Mouse (Mus musculus): ENCODE results near the gene Hoxd8.

Gene Hoxd8

DNA sequence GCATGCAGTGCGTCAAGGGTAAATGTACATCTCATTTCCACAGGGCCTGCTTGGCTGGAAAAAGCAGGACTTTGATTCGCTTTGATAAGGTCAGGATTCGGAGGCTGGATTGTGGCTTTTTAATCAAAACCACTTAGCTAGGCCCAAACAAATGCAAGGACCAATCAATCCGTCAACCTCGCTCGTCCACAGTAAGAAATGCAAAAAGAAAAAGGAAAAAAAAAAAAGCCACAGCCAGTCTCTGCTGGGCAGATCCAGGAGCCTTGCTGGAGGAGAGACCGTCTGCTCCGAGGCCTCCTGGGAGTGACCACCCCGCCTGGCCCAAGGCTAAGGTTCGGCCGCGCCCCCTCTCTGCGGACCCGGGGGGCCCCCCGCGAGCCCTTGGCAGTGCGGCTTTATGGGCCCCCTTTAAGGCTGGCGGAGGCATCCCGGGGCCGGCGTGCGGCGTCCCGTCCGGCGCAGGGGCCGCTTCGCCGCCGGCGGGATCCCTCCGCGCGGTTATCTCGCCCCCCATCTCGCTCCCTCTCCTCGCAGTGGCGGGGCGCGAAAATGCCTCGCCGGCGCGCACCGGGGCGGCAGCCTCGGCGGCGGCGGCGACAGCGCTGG lies at the start of gene Hoxd8:
Gene Hoxd8, plus strand, starts transcription at position 223 of the 606 bp plus-strand sequence.
- no peak for ATAC-seq (ENCODE audit: insufficient number of reproducible peaks, low FRiP score, low TSS enrichment)

DNA sequence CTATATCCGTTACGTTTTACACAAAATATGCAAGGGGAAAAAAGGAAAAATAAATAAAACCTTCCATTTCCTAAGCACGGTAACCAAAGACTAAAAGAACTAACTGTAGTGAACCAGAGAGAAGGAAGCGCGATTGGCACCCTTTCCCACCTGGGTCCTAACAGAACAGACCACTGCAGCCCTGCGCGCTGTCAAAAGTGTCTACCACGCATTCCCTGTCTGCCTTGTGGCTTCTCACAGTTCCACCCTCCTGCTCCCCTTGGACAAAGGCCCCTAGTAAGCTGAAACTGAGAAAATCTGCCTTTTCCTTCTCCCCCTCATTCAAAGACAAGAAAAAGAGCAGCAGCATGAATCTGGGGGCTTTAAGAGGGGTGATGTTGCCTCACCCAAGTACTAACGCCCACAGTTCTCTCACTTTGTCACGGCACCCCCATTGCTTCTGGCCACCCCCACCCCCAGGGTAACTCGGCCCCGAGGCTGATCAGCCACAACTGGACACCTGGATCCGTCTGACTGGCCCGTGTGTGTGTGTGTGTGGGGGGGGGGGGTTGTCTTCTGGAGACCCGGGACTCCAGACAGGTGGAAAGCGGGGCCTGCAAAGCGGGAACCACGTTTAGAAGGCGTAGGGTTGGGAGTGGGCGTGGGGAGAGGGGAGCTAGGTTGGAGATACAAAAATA lies 49.5 kb upstream of the Hoxd8 start:
- ATAC-seq (ENCODE audit: insufficient number of reproducible peaks, low FRiP score, low TSS enrichment): no peak

DNA sequence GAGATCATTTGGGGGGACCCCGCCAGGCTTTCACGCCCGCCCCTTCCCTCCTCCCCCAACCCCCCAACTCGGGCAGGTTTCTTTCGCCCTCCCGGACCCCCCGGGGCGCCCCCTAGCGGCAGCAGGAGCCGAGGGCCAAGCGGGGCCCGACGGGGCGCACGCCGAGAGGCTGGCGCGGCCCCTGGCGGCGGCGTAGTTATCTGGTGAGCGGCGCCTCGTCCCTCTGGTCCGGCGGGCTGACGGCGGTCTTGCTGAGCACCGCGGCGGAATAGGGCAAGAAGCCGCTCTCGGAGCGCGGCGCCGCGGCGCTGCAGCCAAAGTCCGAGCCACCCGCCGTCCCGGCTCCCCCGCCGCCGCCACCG lies 49.0 kb upstream of the Hoxd8 start:
- no peak for ATAC-seq (ENCODE audit: insufficient number of reproducible peaks, low FRiP score, low TSS enrichment)

DNA sequence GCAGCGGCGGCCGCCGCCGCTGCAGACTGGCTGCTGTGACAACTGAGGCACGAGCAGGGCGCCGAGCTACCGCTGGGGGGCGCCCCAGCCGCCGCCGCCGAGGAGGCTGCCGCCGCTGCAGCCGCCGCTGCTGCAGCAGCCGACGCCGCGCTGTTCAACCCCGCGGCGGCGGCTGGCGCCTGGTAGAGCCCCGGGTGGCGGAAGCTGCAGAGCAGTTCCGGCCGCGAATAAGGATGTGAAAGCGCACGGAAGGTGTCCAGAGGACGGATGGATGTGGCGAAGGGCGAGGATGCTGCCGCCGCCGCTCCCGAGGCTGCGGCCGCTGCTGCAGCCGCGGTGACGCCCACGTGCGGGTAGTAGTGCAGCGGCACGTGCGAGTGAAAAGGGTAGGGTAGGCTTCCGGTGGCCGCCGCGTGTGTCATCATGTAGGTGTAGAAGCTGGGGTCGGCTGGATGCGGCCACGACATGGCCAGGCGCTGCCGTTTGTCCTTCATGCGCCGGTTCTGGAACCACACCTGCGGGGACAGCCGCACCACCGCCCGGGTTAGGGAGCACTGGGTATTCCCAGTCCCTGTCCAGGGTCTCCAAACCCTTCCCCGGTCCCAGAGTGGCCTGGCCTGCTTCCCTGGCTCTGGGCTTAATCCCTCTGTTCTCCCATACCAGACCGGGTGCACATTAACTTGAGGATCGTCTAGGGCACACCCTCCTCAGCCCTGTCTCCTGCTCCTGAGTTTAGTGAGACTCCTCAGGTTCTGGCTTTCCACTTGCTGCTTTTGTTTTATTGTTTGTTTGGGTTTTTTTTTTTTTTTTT lies 48.4 kb upstream of the Hoxd8 start:
- ATAC-seq (ENCODE audit: insufficient number of reproducible peaks, low FRiP score, low TSS enrichment): no peak

DNA sequence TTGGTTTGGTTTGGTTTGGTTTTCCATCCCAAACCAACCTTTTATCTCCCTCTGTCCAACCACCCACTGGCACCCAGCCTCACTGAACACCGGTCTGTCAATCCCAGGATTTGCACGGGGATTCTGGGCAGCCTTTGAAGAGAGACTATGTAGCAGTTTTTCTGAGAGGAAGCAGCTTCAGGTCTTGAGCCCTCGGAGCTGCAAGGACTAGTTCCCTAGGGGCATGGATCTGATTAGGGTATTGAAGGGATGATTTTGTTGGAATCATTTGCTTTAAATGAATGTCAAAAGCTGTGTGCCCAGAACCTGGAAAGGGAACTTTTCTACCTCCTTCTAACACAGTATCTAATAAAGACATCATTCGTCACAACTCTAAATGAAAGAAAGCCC lies 47.8 kb upstream of the Hoxd8 start:
- no peak for ATAC-seq (ENCODE audit: insufficient number of reproducible peaks, low FRiP score, low TSS enrichment)

DNA sequence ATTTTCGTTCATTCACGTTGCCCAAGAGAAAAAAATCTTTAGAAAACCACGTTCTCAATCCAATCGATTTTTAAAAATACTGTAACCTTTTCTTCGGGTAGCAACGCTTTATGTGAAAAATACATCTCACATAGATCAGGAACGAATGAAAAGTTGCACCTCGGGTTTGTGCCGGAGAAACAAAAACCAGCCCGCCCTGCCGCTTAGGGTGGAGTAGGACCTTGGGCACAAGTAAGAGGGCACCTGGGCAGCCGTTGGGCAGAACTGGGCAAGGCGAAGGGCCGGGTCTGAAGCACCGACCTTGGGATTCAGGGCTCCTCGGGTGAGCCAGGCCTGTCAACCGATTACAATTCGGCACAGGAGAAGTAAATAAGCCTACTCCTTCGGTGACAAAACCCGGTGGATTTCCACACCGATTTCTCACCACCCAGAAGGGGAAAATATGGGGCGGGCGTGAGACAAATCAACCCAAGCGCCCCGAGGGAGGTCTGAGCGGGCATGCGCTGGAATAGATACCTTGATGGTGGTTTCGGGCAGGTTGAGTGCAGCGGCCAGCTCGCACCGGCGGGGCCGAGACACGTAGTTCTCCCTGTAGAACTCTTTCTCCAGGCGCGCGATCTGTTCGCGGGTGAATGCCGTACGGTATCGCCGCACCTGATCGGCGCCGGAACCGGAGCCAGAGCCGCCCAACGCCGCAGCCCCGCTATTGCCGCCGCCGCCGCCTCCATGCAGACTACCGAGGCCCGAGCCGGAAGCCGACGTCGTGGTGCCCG lies 47.0 kb upstream of the Hoxd8 start:
- no peak for ATAC-seq (ENCODE audit: insufficient number of reproducible peaks, low FRiP score, low TSS enrichment)

DNA sequence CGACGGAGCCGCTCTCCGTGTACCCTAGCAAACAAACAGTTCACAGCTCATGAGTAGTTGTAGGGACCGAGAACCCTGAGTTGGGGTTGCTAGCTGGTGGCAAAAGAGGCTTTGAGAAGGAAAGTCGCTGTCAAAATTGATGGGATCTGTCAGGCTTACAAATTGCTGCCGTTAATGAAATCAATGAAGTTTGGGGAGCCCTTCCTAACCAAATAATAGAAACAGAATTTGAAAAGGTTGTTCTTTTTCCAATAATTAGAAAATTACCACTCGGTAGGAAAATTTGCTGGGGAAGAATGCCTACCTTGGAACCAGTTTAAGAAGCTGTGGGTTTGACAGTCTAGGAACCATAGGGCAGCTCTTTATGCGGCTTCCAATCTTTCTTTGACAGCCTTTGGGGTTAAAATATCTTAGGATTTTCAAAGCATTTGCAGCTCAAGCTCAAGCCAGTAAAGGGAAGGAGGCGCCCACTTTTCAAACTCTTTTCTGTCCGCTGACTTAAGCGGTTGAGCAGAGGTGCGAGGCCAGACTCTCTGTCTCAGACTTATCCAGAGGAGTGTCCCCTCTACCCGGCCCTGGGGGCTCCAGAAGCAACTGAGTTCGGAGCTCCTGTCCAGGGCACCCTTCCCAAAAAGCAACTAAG lies 46.3 kb upstream of the Hoxd8 start:
- no peak for ATAC-seq (ENCODE audit: insufficient number of reproducible peaks, low FRiP score, low TSS enrichment)

DNA sequence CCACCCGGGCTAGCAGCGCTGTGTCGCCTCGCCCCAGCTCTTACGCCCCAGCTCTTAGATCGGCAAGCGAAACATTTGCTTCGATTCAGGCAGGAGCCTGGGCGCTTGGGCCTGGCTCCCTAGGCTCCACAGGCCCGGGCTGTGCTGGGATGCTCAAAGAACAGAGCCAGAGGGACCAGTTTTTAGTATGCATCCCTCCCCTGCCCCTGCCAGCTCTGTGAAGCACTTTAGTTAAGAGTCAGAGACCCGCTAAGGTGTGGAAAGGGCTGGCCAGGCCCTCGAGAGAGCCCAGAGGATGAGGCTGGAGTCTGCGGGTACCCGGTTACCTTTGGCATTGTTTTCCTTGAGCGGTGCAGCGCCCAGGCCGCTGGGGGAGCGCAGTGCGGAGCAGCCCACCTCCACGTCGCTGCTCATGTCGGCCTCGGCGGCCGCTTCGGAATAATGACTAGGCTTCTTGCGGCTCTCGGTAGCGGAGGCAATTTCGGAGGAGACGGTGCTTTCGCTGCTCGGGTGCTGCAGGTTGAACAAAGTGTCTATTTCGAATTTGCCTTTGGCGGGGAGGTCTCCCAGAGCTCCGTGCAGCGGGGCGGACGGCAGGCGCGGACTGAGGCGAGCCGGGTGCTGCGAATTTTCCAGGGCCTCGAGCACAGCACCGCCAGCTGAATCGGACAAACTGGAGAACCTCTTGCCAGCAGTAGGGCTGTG lies 45.6 kb upstream of the Hoxd8 start:
- no peak for ATAC-seq (ENCODE audit: insufficient number of reproducible peaks, low FRiP score, low TSS enrichment)

DNA sequence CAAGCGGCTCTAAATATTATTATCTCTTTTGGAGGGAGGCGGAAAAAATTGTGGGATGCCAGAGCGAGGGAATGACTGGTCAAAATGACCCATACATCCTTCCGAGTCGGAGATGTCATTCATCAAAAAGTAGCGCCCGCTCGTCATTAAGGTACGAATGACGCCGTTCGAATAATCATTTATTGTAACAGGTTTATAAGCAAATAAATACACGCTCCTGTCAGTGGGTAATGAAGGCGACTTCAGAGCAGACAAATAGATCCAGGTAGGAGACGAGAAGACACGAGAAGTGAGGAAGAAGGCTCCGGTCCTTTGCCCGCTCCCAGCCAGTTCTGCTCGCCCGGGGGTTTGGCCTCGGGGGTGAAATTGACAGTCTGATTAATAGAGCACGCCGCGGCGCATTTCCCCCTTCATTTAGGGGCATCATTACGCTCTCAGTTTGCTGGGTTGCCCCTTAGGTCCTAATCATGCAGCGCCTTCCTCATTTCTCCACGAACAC lies 44.9 kb upstream of the Hoxd8 start, which contains the start of gene Evx2:
Gene Evx2, minus strand, starts transcription at position 51 of the 499 bp plus-strand sequence.
- no peak for ATAC-seq (ENCODE audit: insufficient number of reproducible peaks, low FRiP score, low TSS enrichment)

DNA sequence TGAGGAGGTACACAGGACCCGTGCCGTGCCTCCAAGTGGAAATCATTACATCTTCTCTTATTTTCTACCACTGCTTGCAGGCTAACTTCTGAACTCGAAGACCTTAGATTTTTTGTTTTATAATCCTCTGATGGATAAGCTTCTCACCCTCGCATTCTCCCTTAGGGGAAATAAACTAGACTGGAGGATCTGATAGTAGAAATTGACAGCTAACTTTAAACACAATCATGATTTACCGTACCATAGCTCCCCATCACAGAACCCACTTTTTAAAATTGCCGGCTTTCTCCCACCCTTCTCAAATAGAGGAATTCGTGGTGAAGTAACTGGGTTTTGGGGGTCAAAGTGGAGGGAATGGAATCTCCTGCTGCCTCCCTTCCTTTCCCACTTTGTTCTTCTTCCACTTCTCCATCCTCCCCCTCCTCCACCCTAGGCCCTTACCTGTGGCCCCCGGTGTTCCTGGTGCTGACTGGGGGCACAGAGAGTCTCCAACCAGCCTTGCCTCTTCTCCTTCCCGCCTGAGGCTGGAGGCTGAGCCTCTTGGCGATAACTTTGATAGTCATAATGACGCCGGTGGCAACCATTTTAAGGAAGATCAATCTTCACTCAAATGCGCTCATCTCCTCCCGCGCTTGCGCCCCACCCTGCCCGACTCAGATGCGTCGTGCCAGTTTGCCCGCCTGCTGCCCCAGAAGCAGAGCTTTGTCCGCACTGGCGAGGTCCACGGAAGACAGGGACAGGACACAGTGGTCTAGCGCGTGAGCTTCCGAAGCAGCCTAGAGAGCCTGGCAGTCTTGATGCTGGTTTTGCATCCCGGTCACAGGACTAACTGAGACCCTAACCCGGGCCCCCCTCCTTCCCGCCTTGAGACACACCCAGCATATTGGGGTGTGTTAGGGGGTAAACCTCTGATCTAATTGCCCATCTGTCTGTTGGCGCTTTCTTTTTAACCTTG lies 43.7 kb upstream of the Hoxd8 start:
- no peak for ATAC-seq (ENCODE audit: insufficient number of reproducible peaks, low FRiP score, low TSS enrichment)

DNA sequence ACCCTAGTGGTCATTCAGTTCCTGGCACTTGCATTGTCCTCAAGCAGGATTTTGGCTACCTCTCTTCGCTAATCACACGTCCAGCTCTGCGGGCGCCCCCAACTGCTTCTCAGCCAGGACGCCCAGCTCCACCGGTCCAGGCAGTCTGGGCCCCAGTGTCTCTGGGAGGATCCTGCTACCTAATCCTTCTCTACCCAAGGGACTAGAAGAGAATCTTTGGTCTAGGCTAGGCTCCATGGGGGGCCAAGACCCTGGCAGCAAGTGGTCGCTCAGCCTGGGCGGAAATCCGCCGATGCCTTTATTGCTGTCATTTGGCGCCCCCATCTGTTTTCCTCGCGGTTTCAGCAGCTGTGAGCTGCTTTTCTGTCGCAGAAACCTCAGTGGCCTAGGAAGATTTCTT lies 42.7 kb upstream of the Hoxd8 start:
- no peak for ATAC-seq (ENCODE audit: insufficient number of reproducible peaks, low FRiP score, low TSS enrichment)

DNA sequence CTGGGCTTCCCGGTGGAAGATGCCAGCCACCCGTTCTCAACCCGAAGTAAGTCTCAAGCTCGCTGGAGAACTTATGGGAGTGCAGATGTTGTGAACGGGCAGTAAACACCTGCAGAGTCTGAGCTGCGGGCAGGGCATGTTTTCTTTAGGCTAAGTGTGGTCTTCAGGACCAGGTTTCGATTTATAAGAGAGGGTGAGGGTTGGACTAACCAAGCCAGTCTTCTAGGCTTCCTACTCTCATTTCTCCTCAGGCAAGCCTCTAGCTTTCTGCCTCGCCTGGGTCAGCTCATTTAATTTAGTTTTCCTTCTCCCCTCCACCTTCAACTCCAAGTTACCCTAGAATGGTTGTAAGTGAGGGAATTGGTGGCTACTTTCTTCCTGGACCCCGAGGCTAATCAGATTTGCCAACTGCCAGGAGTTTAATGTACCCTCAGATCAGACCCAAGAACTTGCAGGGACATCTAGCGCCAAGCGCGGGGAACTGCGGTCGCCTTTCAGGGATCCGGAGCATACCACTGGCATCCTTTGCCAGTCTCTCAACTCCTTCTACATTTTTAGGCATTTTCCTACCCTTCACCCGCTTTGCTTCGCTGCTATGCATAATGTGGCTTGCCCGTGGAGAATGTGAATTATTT lies 41.0 kb upstream of the Hoxd8 start:
- ATAC-seq (ENCODE audit: insufficient number of reproducible peaks, low FRiP score, low TSS enrichment): no peak

DNA sequence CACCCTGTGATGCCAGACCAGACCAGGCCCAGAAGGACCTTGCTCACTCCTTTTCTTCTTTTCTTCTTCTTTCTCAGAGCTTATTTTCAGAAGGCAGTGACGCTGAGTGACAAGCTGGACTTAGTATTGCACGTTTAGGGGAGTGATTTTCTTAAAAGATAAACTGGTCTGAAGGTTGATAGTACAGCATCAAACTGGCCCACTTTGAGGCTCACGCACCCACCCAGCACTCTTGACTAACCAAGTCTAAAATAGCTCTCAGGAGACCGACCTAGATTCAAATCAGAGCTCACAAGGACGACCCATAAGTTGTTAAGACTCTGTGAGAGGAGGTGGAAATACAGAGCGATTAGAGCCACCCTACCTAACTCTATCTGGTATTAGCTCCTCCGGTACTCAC lies 38.0 kb upstream of the Hoxd8 start:
- ATAC-seq (ENCODE audit: insufficient number of reproducible peaks, low FRiP score, low TSS enrichment): no peak

DNA sequence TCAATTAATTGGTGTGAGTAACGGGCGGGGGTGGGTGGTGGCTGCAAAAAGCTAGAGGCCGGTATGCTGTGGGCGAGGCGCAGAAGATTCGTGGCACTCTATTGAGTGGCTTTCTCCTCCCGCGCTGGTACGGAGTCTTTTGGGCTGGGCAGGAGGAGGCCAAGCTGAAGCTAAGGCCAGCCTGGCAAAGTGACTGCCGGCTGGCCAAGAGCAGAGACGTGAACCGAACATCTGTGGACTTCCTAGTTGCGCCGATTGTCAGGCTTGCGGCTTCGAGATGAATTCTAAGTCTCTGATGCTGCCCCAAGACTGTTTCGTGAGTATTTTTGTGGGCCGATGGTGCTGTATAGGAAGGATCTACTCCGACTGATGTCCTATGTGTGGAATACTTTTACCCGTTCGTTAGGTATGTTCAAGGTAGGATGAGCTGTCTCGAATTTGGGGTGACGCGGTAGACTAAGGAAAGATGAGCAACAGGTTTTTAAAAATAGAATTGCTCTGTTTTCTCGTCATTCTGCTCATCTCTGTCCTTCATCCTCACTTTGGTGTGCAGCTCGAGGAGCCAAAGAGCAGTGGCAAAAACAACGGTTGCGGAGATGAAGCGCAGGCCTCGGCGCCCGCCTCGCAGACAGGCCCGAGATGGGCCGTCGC lies 37.1 kb upstream of the Hoxd8 start:
- ATAC-seq (ENCODE audit: insufficient number of reproducible peaks, low FRiP score, low TSS enrichment): no peak

DNA sequence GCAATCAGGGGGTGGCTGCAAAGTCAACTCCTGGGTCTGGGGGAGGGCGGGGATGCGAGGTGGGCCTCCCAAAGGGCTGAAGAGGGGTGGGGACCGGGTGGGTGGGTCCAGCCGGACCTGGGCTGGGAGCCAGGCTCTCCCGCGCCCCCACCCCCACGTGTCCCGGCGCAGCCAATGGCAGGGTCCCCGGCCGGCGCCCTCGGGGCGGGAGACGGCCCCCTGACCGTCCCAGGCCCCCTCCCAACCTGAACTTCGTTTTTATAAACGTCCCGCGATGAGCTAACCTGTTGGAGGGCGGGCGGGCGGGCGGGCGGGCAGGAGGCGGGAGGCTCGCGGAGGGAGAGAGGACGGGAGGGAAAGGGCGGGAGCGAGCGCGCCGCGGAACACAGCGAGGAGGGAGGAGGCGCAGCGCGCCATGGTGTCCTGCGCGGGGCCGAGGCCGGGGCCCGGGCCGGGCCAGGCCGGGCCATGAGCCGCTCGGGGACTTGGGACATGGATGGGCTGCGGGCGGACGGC lies 36.5 kb upstream of the Hoxd8 start, which contains the start of gene Hoxd13:
Gene Hoxd13, plus strand, starts transcription at position 469 of the 516 bp plus-strand sequence.
- ATAC-seq (ENCODE audit: insufficient number of reproducible peaks, low FRiP score, low TSS enrichment): no peak

DNA sequence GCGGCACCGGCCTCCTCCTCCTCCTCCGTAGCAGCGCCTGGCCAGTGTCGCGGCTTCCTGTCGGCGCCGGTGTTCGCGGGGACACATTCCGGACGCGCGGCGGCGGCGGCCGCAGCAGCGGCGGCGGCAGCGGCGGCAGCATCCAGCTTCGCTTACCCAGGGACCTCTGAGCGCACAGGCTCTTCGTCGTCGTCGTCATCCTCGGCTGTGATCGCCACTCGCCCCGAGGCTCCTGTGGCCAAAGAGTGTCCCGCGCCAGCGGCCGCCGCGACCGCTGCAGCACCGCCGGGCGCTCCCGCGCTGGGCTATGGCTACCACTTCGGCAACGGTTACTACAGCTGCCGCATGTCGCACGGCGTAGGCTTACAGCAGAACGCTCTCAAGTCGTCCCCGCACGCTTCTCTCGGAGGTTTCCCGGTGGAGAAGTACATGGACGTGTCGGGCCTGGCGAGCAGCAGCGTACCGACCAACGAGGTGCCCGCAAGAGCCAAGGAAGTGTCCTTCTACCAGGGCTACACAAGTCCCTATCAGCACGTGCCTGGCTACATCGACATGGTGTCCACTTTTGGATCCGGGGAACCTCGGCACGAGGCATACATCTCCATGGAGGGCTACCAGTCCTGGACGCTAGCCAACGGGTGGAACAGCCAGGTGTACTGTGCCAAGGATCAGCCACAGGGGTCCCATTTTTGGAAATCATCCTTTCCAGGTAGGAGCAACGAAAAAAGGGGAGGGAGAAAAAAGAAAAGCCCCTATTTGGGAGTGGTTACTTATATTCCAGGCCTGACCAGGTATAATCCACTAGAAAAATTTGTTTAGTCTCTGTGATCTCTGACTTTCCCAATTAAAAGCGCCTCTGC lies 35.8 kb upstream of the Hoxd8 start:
- ATAC-seq (ENCODE audit: insufficient number of reproducible peaks, low FRiP score, low TSS enrichment): no peak

Measured in cerebellum, adult (tissue).